Mouse (Mus musculus): ENCODE results near the gene Aarsd1.
A peak's percentile ranks its signal among the peaks of the same experiment; 100 is the strongest.
"Not testable (repeated sequence)": the region's sequence is repeated elsewhere in the genome, so short reads cannot be mapped to it uniquely, and the experiment has no call there.

The Aarsd1 gene

GRCm38 (mm10) chr11:101446860-101447259 lies 29.4 kb upstream of the Aarsd1 start:
- DNase-seq (ENCODE audit: low spot score in 2 of 2): not testable (repeated sequence)

GRCm38 (mm10) chr11:101446319-101446718 lies 28.9 kb upstream of the Aarsd1 start:
- no peak for DNase-seq (ENCODE audit: low spot score in 2 of 2)

GRCm38 (mm10) chr11:101442760-101443159 lies 25.3 kb upstream of the Aarsd1 start:
- DNase-seq (ENCODE audit: low spot score in 2 of 2): no peak

- DNase-seq (ENCODE audit: low spot score in 2 of 2): peak; percentile 95 to 98
Measured at GRCm38 (mm10) chr11:101442127-101442693, 24.8 kb upstream of the Aarsd1 start, which contains the start of gene Rpl27. Gene Rpl27 (plus strand): TSS chr11:101442298.

- not testable (repeated sequence) for DNase-seq (ENCODE audit: low spot score in 2 of 2)
Measured at GRCm38 (mm10) chr11:101441450-101442126, 24.2 kb upstream of the Aarsd1 start.

- DNase-seq (ENCODE audit: low spot score in 2 of 2): not testable (repeated sequence)
Measured at GRCm38 (mm10) chr11:101438006-101438405, 20.6 kb upstream of the Aarsd1 start.

GRCm38 (mm10) chr11:101436916-101437315 lies 19.5 kb upstream of the Aarsd1 start:
- DNase-seq (ENCODE audit: low spot score in 2 of 2): no peak

- DNase-seq (ENCODE audit: low spot score in 2 of 2): no peak
Measured at GRCm38 (mm10) chr11:101435831-101436230, 18.4 kb upstream of the Aarsd1 start.

GRCm38 (mm10) chr11:101433396-101433795 lies 16.0 kb upstream of the Aarsd1 start:
- DNase-seq (ENCODE audit: low spot score in 2 of 2): no peak

- DNase-seq (ENCODE audit: low spot score in 2 of 2): no peak
Measured at GRCm38 (mm10) chr11:101431327-101431726, 13.9 kb upstream of the Aarsd1 start.

- no peak for DNase-seq (ENCODE audit: low spot score in 2 of 2)
Measured at GRCm38 (mm10) chr11:101426165-101426564, 8.8 kb upstream of the Aarsd1 start.

- DNase-seq (ENCODE audit: low spot score in 2 of 2): peak; percentile 98 to 99
Measured at GRCm38 (mm10) chr11:101424925-101425813, 7.8 kb upstream of the Aarsd1 start, which contains the start of the genes Rundc1 and Ptges3l. Gene Rundc1 (plus strand): TSS chr11:101425085. Gene Ptges3l (minus strand): TSS chr11:101425333.

- DNase-seq (ENCODE audit: low spot score in 2 of 2): peak; percentile 18 to 63
Measured at GRCm38 (mm10) chr11:101424105-101424851, 6.9 kb upstream of the Aarsd1 start, which contains the start of gene Gm27029. Gene Gm27029 (minus strand): TSS chr11:101424796.

GRCm38 (mm10) chr11:101420148-101420547 lies 2.7 kb upstream of the Aarsd1 start:
- DNase-seq (ENCODE audit: low spot score in 2 of 2): no peak

- no peak for DNase-seq (ENCODE audit: low spot score in 2 of 2)
Measured at GRCm38 (mm10) chr11:101419610-101420009, 2.2 kb upstream of the Aarsd1 start.

GRCm38 (mm10) chr11:101418991-101419390 lies 1.6 kb upstream of the Aarsd1 start:
- DNase-seq (ENCODE audit: low spot score in 2 of 2): peak; percentile 55 to 66

- DNase-seq (ENCODE audit: low spot score in 2 of 2): no peak
Measured at GRCm38 (mm10) chr11:101416433-101417100, 848 bp downstream of the Aarsd1 start.

- no peak for DNase-seq (ENCODE audit: low spot score in 2 of 2)
Measured at GRCm38 (mm10) chr11:101415306-101415705, 2.1 kb downstream of the Aarsd1 start.

- DNase-seq (ENCODE audit: low spot score in 2 of 2): peak; percentile 73 to 81
Measured at GRCm38 (mm10) chr11:101395110-101395509, 22.3 kb downstream of the Aarsd1 start.

- no peak for DNase-seq (ENCODE audit: low spot score in 2 of 2)
Measured at GRCm38 (mm10) chr11:101381817-101382216, 35.6 kb downstream of the Aarsd1 start.

GRCm38 (mm10) chr11:101378926-101379325 lies 38.5 kb downstream of the Aarsd1 start:
- no peak for DNase-seq (ENCODE audit: low spot score in 2 of 2)
